Mouse (Mus musculus): ENCODE results near the gene Hipk3.

DNA sequence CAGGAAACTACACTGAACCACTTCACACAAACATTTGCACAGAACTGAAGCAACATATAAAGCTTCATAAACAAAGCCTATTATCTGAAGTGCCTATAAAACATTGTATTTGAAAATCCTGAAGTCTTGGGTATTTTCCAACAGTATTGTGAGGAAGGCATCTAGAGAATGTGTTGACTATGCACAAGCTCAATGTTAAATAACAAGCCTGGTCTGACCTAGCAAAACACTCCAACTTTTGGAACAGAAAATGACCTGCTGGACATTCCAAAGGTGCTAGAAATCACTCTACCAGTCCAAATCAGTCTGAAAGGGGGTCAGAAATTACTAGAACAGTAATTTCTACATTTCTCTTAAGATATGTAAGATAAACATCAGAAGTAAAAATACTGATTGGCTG, 12.1 kb downstream of the Hipk3 start:
- TF ChIP-seq CTCF (IDR thresholded peaks at IDR 0.05; ENCODE audit: low read depth) (no peak), EP300 (IDR thresholded peaks at IDR 0.05; ENCODE audit: low read depth) (no peak)
